Mouse (Mus musculus) neutrophil, adult 5-6 weeks (primary cell): ENCODE measurements around the gene Helz. TPM values are rescaled to one million over a fixed set of nuclear protein-coding genes. Genes with fewer than 3 reads are reported as not detected.

Experiments
- ATAC-seq: fragments of 151-379, 151-347 bp; 2 replicates; pipeline ENCODE4 v1.8.0; 2017; ENCODE audit warnings: mild to moderate bottlenecking, moderate TSS enrichment; ENCODE audit not compliant: insufficient number of reproducible peaks, poor library complexity, low FRiP score, severe bottlenecking; ENCODE audit errors: extremely low read depth
- total RNA-seq: library from RNA; stranded (forward); fragments of 200-1000 nt; gene quantifications from 2 replicates; pipeline ENCODE4 v1.2.3, GENCODE M21; 2017

The Helz gene
- total RNA-seq, 1 experiment from 2014 or later: 47.3 TPM

GRCm38 (mm10) chr11:107587141-107587540 is 39.4 kb downstream of the Helz start:
- ATAC-seq: no peak

DNA sequence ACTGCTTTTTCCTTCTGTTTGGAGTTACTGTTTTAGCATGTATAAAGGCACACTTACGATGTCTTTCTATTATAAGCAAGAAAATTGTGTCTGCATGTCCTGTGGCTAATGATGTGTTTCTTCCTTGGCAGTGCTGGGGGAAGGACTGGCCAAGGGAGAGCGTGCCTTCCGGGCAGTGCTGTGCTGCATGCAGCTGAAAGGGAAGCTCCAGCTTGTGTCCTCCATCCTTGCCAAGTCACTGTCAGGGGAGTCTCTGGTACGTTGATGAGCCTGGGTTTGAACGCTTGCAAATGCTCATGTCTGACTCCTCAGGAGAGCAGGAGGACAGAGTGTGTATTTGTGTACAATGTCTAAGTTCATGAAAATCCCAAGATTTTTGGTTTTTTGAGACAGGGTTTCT is 44.8 kb downstream of the Helz start:
- no peak for ATAC-seq

DNA sequence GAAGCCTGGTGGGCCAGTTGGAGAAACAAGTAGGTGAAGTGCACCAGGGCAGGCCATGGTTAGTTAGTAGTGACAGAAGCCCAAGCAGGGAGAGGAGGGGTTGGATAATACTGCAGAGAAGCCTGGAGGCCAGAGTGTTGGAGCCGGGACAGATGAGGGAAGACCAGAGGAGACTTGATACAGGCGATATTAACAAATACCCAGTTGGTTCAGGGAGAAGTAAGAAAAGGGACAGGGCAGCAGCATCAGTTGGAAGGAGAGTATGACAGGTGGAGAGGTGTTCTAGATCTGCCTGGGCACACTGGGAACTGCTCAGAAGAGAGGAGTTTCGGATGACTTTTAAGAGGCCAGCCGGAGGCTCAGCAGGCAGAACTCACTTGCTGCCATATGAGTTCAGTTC is 49.7 kb downstream of the Helz start:
- ATAC-seq: no peak

DNA sequence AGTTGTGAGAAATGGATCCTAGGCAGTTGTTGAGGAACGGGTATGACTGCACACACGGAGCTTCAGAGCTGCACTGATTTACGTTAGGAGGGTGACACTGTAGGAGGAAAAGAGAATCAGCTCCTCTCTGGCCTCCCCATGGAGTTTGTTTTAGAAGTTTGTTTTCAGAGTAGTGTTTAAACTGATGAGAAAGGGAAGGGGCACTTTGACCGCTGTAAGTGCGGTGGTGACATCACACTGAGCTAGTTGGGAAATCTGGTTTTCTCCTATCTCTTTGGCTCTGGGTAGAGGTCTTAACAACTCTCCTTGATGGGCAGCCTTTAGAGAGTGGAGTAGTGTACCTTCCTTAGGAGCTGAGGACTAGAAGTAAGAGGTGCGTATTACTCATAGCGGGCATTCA is 58.0 kb downstream of the Helz start:
- ATAC-seq: no peak

DNA sequence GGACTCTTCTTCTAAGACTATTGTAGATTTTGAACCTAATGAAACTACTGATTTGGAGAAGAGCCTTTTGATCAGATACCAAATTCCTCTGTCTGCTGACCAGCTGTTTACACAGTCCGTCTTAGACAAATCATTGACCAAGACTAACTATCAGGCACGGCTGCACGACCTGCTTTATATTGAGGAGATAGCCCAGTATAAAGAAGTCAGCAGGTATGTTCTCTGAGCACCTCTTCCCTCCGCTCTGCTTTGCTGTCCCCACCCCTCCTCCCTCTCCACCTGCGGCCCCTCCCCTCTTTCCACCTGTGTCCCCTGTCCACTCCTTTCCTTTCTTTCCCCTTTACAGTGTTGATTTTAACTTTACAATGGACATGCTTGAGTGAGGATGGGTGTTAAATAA is 66.2 kb downstream of the Helz start:
- no peak for ATAC-seq

DNA sequence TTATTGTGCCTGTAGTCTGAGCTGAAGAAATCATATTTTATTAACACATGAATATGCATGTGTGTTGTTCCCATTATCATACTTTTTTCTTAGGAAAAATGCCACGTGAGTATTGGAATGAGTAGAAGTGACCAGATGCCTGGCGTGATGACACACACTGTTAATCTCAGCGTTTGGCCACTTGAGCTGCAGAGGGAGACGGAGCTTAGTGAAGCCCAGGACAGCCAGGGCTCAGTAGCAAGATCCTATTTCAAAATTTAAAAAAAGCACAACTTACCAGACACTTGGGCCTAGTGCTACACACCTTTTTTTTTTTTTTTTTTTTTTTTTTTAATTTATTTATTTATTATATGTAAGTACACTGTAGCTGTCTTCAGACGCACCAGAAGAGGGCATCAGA is 68.0 kb downstream of the Helz start:
- no peak for ATAC-seq

DNA sequence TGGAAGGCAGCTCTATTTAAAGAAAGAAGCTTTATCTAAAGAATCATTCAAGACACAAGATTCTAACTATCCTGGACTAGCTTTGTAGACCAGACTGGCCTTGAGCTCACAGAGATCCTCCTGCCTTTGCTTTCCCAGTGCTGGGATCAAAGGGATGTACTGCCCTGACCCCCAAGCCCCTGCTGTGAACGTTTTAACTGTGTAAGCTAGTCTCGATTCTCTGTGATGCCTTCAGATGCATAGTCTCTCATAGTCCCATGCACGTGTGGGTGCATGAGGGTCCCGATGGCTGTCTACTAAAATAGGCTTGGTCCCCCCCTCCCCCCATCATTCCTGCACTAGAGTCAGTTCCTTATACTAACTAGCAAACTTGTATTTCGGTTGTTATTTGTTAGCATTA is 70.2 kb downstream of the Helz start:
- ATAC-seq: no peak

DNA sequence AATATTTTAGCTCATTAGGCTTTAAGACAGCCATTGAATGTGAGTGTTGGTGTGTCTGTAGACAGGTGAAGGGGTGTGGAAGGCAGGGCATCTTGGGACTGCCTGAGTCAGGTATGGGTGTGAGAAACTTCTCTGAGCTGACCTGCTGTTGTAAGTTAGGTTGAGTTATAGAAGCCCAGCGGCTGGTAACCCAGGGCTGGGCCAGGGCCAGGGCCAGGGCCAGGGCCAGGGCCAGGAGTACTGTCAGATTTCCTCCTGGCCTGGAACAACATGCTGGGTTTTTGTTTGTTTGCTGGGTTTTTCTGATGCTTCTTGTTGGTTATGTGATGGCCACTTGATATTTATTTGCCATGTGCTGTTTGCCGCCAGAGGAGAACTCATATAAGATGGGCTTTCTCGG is 76.9 kb downstream of the Helz start:
- no peak for ATAC-seq

DNA sequence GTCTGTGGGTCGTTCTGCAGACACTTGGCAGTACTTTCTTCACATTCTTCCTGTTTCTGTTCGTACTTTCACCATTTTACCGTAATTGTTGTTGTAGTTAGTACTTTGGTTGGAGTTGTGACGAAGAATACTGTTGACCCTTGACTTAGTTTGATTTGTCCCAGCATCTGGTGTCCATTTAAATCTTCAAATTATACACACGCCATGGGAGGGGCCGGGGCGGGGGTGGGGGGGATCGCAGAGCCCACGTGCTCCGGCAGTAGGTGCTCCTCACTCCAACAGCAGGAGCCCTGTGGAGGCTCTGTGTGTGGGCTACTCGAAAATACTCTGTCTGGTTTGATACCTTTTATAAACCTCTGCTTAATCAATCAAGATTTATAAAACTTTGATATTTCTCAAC is 78.0 kb downstream of the Helz start:
- ATAC-seq: no peak

- ATAC-seq: no peak
Measured at GRCm38 (mm10) chr11:107629504-107629903, 81.8 kb downstream of the Helz start.

GRCm38 (mm10) chr11:107629951-107630350 is 82.2 kb downstream of the Helz start:
- no peak for ATAC-seq

GRCm38 (mm10) chr11:107631124-107631523 is 83.4 kb downstream of the Helz start:
- no peak for ATAC-seq

DNA sequence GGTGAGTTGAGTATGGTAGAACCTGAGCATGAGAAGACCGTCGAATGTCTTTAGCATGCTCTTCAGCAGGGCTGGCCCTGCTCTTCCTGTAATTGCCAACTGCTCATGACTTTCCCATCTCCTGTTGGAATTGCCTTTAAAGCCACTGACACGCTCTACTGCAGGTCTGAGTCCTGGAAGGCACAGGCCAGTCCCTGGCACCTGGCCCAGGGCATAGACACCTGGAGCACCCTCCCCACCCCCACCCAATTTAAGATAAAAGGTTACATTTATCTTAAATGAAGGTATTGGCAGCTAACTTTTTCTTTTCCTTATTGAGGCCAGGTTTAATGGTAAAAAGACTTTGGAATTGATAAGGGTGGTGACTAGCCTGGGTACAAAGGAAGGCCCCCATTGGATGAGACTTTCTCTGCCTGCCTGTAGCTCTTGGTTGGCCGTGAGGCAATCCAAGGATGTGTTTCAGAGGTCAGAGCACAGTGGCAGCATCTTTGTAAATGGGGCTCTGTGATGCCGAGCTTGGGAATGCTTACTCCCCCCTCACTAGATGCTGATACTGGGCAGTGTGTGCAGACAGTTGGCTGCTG is 85.9 kb downstream of the Helz start:
- no peak for ATAC-seq

- ATAC-seq: no peak
Measured at GRCm38 (mm10) chr11:107638137-107638536, 90.4 kb downstream of the Helz start.

- ATAC-seq: no peak
Measured at GRCm38 (mm10) chr11:107639657-107640056, 91.9 kb downstream of the Helz start.

- no peak for ATAC-seq
Measured at GRCm38 (mm10) chr11:107644461-107644860, 96.7 kb downstream of the Helz start.

DNA sequence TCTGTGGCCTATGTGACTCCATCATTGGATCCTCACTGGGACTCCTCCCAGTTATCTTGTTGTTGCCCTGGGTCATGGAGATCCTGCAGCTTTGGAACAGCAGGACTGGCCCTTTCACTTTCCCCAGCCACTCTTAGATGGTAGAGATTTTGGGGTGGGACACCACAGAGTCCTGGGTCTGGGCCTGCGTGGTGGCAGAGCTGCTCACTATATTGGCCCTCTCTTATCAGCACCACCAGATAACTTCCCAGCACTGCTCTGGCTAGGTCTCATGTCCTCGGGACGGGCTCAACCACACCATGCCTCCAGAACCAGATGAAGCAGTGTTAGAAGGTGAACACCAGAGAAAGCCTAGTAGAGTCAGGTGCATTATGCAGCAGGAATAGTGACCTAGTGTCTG is 99.6 kb downstream of the Helz start:
- no peak for ATAC-seq

DNA sequence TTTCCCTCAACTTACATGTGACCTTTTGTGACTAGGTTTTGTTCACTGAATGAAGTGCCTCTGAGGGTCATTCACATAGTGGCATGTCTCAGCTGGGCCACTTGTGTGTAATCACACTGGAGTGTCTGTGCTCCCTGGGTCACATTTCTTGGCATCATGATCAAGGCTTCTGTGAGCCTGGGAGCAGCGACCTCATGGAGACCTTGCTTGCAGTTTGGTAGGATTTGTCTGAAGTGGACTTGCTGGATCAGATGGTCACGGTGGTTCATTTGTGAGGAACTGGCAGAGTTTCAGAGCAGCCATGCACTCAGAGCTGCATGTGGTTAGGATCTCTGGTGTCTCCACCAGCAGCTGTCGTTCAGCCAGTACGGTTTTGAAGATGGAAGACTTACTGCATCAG is 100.9 kb downstream of the Helz start:
- no peak for ATAC-seq

DNA sequence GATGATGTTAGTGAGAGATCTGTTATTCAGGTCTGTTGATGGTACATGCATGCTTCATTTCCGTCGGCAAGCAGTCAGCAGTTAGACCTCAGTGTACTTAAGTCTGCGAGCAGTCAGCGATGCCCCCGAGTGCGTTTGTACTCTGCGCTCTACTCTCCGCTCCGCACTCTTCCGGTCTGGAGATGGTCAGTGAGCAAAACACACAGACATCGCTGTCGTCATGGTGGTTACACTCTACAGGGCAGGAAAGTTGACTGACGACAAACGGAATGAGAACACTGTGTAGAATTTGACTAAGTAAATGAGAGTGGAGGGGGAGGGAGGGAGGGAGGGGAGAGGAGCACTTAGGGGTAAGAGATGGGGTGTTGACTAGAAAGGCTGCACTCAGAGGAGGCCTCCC is 101.7 kb downstream of the Helz start:
- ATAC-seq: no peak

DNA sequence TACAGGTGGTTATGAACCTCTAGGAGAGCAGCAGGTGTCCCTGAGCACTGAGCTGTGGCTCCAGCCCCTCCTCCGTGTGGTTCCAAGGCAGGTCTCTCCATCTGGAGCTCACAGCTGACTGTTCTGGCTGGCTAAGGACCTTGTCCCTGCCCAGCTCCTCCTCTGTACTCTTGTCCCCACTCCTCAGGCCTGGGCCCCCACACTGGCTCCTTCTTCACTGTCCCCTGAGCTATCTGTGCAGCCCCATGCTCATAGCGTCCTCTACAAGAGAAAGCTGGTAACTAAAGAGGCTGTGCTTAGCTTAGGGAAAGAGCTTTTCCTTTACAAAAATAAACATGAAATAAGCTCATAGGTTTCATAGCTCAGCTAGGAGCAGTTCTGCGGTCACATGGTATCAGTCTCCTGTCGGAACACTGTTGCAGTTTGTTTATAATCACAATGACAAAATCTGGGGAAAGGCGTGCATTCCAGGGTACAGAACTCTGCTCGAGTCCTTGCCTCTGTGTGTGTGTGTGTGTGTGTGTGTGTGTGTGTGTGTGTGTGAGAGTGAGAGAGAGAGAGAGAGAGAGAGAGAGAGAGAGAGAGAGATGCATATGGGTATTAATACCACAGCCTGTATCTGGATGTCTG is 102.8 kb downstream of the Helz start:
- no peak for ATAC-seq

GRCm38 (mm10) chr11:107651391-107651790 is 103.7 kb downstream of the Helz start:
- ATAC-seq: no peak
